Mouse (Mus musculus) midbrain, embryonic 11.5 days (tissue): Measurements from ENCODE around the gene Smarcd1. TPM values are rescaled to one million over a fixed set of nuclear protein-coding genes. Genes with fewer than 3 reads are reported as not detected.

Experiments used
- ATAC-seq: fragments of 200-750 bp; cut with Nextera tagmentation; 2 replicates; pipeline ENCODE4 v1.8.0; 2017; ENCODE audit warnings: moderate TSS enrichment, moderate library complexity; ENCODE audit not compliant: low FRiP score
- DNase-seq: peaks from one replicate; pipeline ENCODE4 v3.0.0; 2015; ENCODE audit warnings: low spot score; ENCODE audit errors: missing footprints
- H3K27ac ChIP-seq: fragments of 300-500 bp; sonication (generic); 2 replicates; pipeline ENCODE4 v1.5.1; 2014; ENCODE audit warnings: low read depth, low read length
- H3K27me3 ChIP-seq: fragments of 300-500 bp; sonication (generic); 2 replicates; pipeline ENCODE4 v1.6.1; 2014; ENCODE audit warnings: mild to moderate bottlenecking, low read length, moderate library complexity, mixed read lengths; ENCODE audit not compliant: control insufficient read depth, insufficient read depth
- H3K36me3 ChIP-seq: fragments of 300-500 bp; sonication (generic); 2 replicates; pipeline ENCODE4 v1.6.1; 2014; ENCODE audit warnings: mild to moderate bottlenecking, low read length, moderate library complexity, mixed read lengths; ENCODE audit not compliant: control insufficient read depth, insufficient read depth
- H3K4me1 ChIP-seq: fragments of 300-500 bp; sonication (generic); 2 replicates; pipeline ENCODE4 v1.6.1; 2014; ENCODE audit warnings: low read length; ENCODE audit not compliant: control insufficient read depth, insufficient read depth
- H3K4me2 ChIP-seq: fragments of 300-500 bp; sonication (generic); 2 replicates; pipeline ENCODE4 v1.6.1; 2014; ENCODE audit warnings: mild to moderate bottlenecking, moderate library complexity
- H3K4me3 ChIP-seq: fragments of 300-500 bp; sonication (generic); 2 replicates; pipeline ENCODE4 v1.5.1; 2014; ENCODE audit warnings: low read depth, low read length
- H3K9ac ChIP-seq: fragments of 300-500 bp; sonication (generic); 2 replicates; pipeline ENCODE4 v1.6.1; 2014; ENCODE audit warnings: low read length
- H3K9me3 ChIP-seq: fragments of 300-500 bp; sonication (generic); 2 replicates; pipeline ENCODE4 v1.6.1; 2016; ENCODE audit warnings: low read length; ENCODE audit not compliant: control insufficient read depth
- WGBS: fragments of 180-500 bp; shearing (Covaris S2); extraction: QIAGEN DNeasy Blood & Tissue Kit; methylation state at CpG from one replicate; pipeline ENCODE4 v1.1.7; 2014; 5-methylcytosine and 5-hydroxymethylcytosine counted together
- polyA plus RNA-seq: library from polyadenylated mRNA; unstranded; fragments of >200 nt; fragmentation: Nextera tagmentation; extraction: Ambion mirVana; gene quantifications from 2 replicates; pipeline ENCODE4 v1.2.1, GENCODE M21; 2014

The Smarcd1 gene
- polyA plus RNA-seq, 1 experiment from 2014 or later, result 111 TPM

- ATAC-seq, result no peak
- DNase-seq, result peak; percentile 96
- WGBS, result 56% methylated on average over 9 of the region's 11 CpGs
- Histone ChIP-seq H3K4me2 (peak within 1 kb of the TSS; percentile 84), H3K4me3 (peak within 1 kb of the TSS; percentile 92), H3K9me3 (no peaks in the 10 kb centered on the region), H3K27ac (peak within 1 kb of the TSS; percentile 81), H3K9ac (peak within 1 kb of the TSS; percentile 60), H3K27me3 (no peaks in the 10 kb centered on the region), H3K4me1 (peaks cover 23% of the 10 kb centered on the region), H3K36me3 (peaks cover 30% of the 10 kb centered on the region)
These were observed 3.6 kb downstream of the Smarcd1 start, which contains the start of gene Gm17349 for GRCm38 (mm10) chr15:99705440-99706048. Gm17349 (minus strand) TSS chr15:99705490.

- H3K36me3 ChIP-seq, result peaks cover 52% of the 10 kb centered on the region
- no peak overlapping the region for H3K4me3 ChIP-seq
These were observed 6.2 kb downstream of the Smarcd1 start for GRCm38 (mm10) chr15:99708176-99708575.

GRCm38 (mm10) chr15:99710221-99711190, 8.6 kb downstream of the Smarcd1 start:
- Histone ChIP-seq H3K9me3 (no peaks in the 10 kb centered on the region), H3K27me3 (no peaks in the 10 kb centered on the region), H3K4me2 (no peak overlapping the region), H3K4me1 (no peaks in the 10 kb centered on the region), H3K36me3 (peaks cover 54% of the 10 kb centered on the region), H3K9ac (no peak overlapping the region), H3K4me3 (no peak overlapping the region), H3K27ac (no peak overlapping the region)
- no peak for DNase-seq
- 91% methylated on average over 10 of the region's 10 CpGs for WGBS
- no peak for ATAC-seq

More at GRCm38 (mm10) chr15:99708176-99708575, 6.2 kb downstream of the Smarcd1 start:
- Histone ChIP-seq H3K9ac (no peak overlapping the region), H3K27me3 (no peaks in the 10 kb centered on the region), H3K4me1 (peaks cover 19% of the 10 kb centered on the region), H3K4me2 (no peak overlapping the region), H3K27ac (no peak overlapping the region), H3K9me3 (no peaks in the 10 kb centered on the region)
- ATAC-seq (no peak), DNase-seq (no peak)
- WGBS, result 96% methylated on average over 13 of the region's 13 CpGs

- no peak overlapping the region for H3K4me3 ChIP-seq
- H3K27ac ChIP-seq, result no peak overlapping the region
- H3K4me2 ChIP-seq, result no peak overlapping the region
- H3K4me1 ChIP-seq, result no peaks in the 10 kb centered on the region
- no peaks in the 10 kb centered on the region for H3K9me3 ChIP-seq
- DNase-seq, result no peak
- no peak overlapping the region for H3K9ac ChIP-seq
- H3K36me3 ChIP-seq, result peaks cover 48% of the 10 kb centered on the region
- 76% methylated on average over 3 of the region's 3 CpGs for WGBS
- H3K27me3 ChIP-seq, result no peaks in the 10 kb centered on the region
- ATAC-seq, result no peak
These were observed 9.6 kb downstream of the Smarcd1 start for GRCm38 (mm10) chr15:99711491-99711890.

- WGBS, result 70% methylated on average over 13 of the region's 13 CpGs
These were observed 11.0 kb downstream of the Smarcd1 start for GRCm38 (mm10) chr15:99712666-99713559.

GRCm38 (mm10) chr15:99713569-99713968, 11.6 kb downstream of the Smarcd1 start:
- ATAC-seq (no peak), DNase-seq (peak; percentile 78)
- Histone ChIP-seq H3K4me1 (no peaks in the 10 kb centered on the region), H3K9me3 (no peaks in the 10 kb centered on the region), H3K9ac (no peak overlapping the region), H3K27ac (no peak overlapping the region), H3K4me2 (no peak overlapping the region), H3K27me3 (no peaks in the 10 kb centered on the region), H3K36me3 (peaks cover 37% of the 10 kb centered on the region), H3K4me3 (no peak overlapping the region)
- WGBS, result 93% methylated on average over 3 of the region's 3 CpGs

More at GRCm38 (mm10) chr15:99712666-99713559, 11.0 kb downstream of the Smarcd1 start:
- ATAC-seq (no peak), DNase-seq (no peak)
- H3K27ac ChIP-seq, result no peak overlapping the region
- H3K9me3 ChIP-seq, result no peaks in the 10 kb centered on the region
- H3K4me1 ChIP-seq, result no peaks in the 10 kb centered on the region
- no peak overlapping the region for H3K9ac ChIP-seq
- no peak overlapping the region for H3K4me3 ChIP-seq
- no peaks in the 10 kb centered on the region for H3K27me3 ChIP-seq
- H3K36me3 ChIP-seq, result peaks cover 40% of the 10 kb centered on the region
- H3K4me2 ChIP-seq, result no peak overlapping the region

GRCm38 (mm10) chr15:99714206-99714605, 12.3 kb downstream of the Smarcd1 start:
- Histone ChIP-seq H3K4me3 (no peak overlapping the region), H3K9me3 (no peaks in the 10 kb centered on the region), H3K4me2 (no peak overlapping the region), H3K4me1 (no peaks in the 10 kb centered on the region), H3K27me3 (no peaks in the 10 kb centered on the region), H3K27ac (no peak overlapping the region), H3K9ac (no peak overlapping the region), H3K36me3 (peaks cover 34% of the 10 kb centered on the region)
- no peak for ATAC-seq
- DNase-seq, result no peak
- WGBS, result 75% methylated on average over 4 of the region's 4 CpGs

GRCm38 (mm10) chr15:99714858-99715257, 12.9 kb downstream of the Smarcd1 start:
- Histone ChIP-seq H3K4me1 (no peaks in the 10 kb centered on the region), H3K9me3 (no peaks in the 10 kb centered on the region), H3K4me2 (no peak overlapping the region), H3K4me3 (no peak overlapping the region), H3K9ac (no peak overlapping the region), H3K27me3 (no peaks in the 10 kb centered on the region), H3K27ac (no peak overlapping the region), H3K36me3 (peaks cover 28% of the 10 kb centered on the region)
- 56% methylated on average over 7 of the region's 7 CpGs for WGBS
- peak; percentile 97 for DNase-seq
- peak; percentile 28; the same call in 1 of the 2 replicates for ATAC-seq
